In the genomic region with DNA sequence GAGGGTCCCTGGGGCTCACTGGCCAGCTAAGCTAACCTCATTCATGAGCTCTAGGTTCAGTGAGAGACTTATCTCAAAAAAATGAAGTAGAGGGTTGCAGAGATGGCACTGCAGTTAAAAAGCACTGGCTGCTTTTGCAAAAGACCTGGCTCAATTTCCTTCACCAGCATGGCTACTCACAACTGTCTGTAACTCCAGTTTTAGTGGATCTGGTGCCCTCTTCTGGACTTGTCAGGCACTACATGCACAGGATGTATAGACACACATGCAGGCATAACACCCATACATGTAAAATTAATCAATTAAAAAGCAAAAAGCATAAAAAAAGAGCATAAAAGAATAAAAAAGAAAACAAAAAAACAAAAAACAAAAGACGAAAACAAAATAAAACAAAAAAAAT, we compare ENCODE assay signal across 9 mouse cellular contexts.
DNase-seq lines count a peak whose midpoint lies in the region; ATAC-seq and TF ChIP-seq lines count a peak whose summit lies in the region.
"Had no signal": no experiment of that assay in that cellular context is flagged by ENCODE, and none has a peak within 500 bp of the region (broad histone marks: within the 10 kb centered on the region; RNA-seq: fewer than 3 reads in every experiment).

No protein-coding gene starts in this region.

- H3K4me1 ChIP-seq in kidney, postnatal 0 days (replicated peaks; ENCODE audit: insufficient read depth, low read length): no peaks in the 10 kb centered on the region
- no peaks in the 10 kb centered on the region for H3K4me1 ChIP-seq in kidney, adult 2 months (ENCODE audit: control insufficient read depth, insufficient read depth, low read length)
- peaks cover 15% of the 10 kb centered on the region for H3K4me1 ChIP-seq in E14TG2a.4 (replicated peaks; ENCODE audit: low read depth, low read length)

- no peak overlapping the region for H3K27ac ChIP-seq in kidney, postnatal 0 days
- no peak overlapping the region for H3K27ac ChIP-seq in kidney, adult 2 months (ENCODE audit: insufficient read depth, low read depth, low read length)

- no peaks in the 10 kb centered on the region for H3K36me3 ChIP-seq in kidney, postnatal 0 days (ENCODE audit: insufficient read depth, low read length)
- no peaks in the 10 kb centered on the region for H3K36me3 ChIP-seq in kidney, adult 2 months (ENCODE audit: control insufficient read depth, insufficient read depth, low read length)
- H3K36me3 ChIP-seq in E14TG2a.4 (ENCODE audit: insufficient read depth, low read length): no peaks in the 10 kb centered on the region

- no peak for TF ChIP-seq POLR2A in kidney, adult 2 months (IDR thresholded peaks at IDR 0.05; ENCODE audit: low read depth, low read length)

- TF ChIP-seq CTCF in kidney, postnatal 0 days (IDR thresholded peaks at IDR 0.05; ENCODE audit: low read depth): peak; percentile 46; the same call in 1 of the 2 replicates
- TF ChIP-seq CTCF in kidney, adult 2 months (conservative IDR thresholded peaks at IDR 0.05; ENCODE audit: insufficient read depth, insufficient read length, low read depth, low read length): no peak
- peak; percentile 61 for TF ChIP-seq CTCF in E14TG2a.4 (conservative IDR thresholded peaks at IDR 0.05; ENCODE audit: low read length)

- no peak for ATAC-seq in kidney, postnatal 0 days (replicated peaks; ENCODE audit: low FRiP score, low read depth)
- ATAC-seq: forebrain, embryonic 16.5 days had no signal

- H3K4me3 ChIP-seq in kidney, postnatal 0 days (replicated peaks; ENCODE audit: low read depth, low read length): no peak overlapping the region
- H3K4me3 ChIP-seq in kidney, adult 2 months (ENCODE audit: insufficient read depth, low read depth, low read length): no peak overlapping the region
- H3K4me3 ChIP-seq in E14TG2a.4 (replicated peaks; ENCODE audit: low read length): no peak overlapping the region

- WGBS in kidney, postnatal 0 days: 59% methylated on average over 1 of the region's 1 CpGs
- 91% methylated on average over 1 of the region's 1 CpGs for WGBS in kidney, adult 2 months

- H3K9me3 ChIP-seq in kidney, postnatal 0 days (replicated peaks; ENCODE audit: low read length): no peaks in the 10 kb centered on the region
- no peaks in the 10 kb centered on the region for H3K9me3 ChIP-seq in E14TG2a.4 (ENCODE audit: low read length)

- no peak overlapping the region for H3K4me2 ChIP-seq in kidney, postnatal 0 days (ENCODE audit: low read length)

- no peak overlapping the region for H3K9ac ChIP-seq in kidney, postnatal 0 days (ENCODE audit: low read depth, low read length)

- H3K27me3 ChIP-seq in kidney, postnatal 0 days (ENCODE audit: insufficient read depth, low read length): no peaks in the 10 kb centered on the region
- H3K27me3 ChIP-seq in kidney, adult 2 months (replicated peaks; ENCODE audit: control insufficient read depth, insufficient read depth, low read length): no peaks in the 10 kb centered on the region
- H3K27me3 ChIP-seq in E14TG2a.4 (ENCODE audit: insufficient read depth, low read length): no peaks in the 10 kb centered on the region

- DNase-seq in kidney, postnatal 0 days (ENCODE audit: low spot score): no peak
- DNase-seq in kidney, adult 2 months: no peak
- DNase-seq in A20 (ENCODE audit: low read depth, low spot score): peak; percentile 45
- peak; percentile 37 for DNase-seq in naive thymus-derived CD4-positive, alpha-beta T cell, adult 2 months (ENCODE audit: low read depth)
- DNase-seq in urinary bladder, postnatal 36 days (ENCODE audit: low spot score in 2 of 2): no peak
- DNase-seq in gastrocnemius, postnatal 4 days (ENCODE audit: low spot score in 2 of 2): no peak
- DNase-seq: adrenal gland, postnatal 36 days had no signal

Comparison
In these comparisons a context has a peak if more than half of its experiments do, and no peak if none do; other contexts are left out.
1. DNase-seq: peak in A20 (single experiment) and naive thymus-derived CD4-positive, alpha-beta T cell, adult 2 months (single experiment); none in kidney, postnatal 0 days (single experiment), kidney, adult 2 months (single experiment), urinary bladder, postnatal 36 days (0 of 2) and gastrocnemius, postnatal 4 days (0 of 2).